Mouse (Mus musculus): ENCODE data around the gene Slc2a3.
"Not testable (repeated sequence)": the region's sequence is repeated elsewhere in the genome, so short reads cannot be mapped to it uniquely, and the experiment has no call there.

Slc2a3 gene

GRCm38 (mm10) chr6:122708826-122709225 is 92.6 kb downstream of the Slc2a3 start:
- no peak for DNase-seq (ENCODE audit: low spot score in 2 of 2)

GRCm38 (mm10) chr6:122707036-122707800 is 94.2 kb downstream of the Slc2a3 start, which contains the start of gene Nanog:
Gene Nanog (plus strand): TSS chr6:122707489.
- no peak for DNase-seq (ENCODE audit: low spot score in 2 of 2)

GRCm38 (mm10) chr6:122706337-122706840 is 95.1 kb downstream of the Slc2a3 start:
- DNase-seq (ENCODE audit: low spot score in 2 of 2): no peak

GRCm38 (mm10) chr6:122703706-122704105 is 97.7 kb downstream of the Slc2a3 start:
- no peak for DNase-seq (ENCODE audit: low spot score in 2 of 2)

DNA sequence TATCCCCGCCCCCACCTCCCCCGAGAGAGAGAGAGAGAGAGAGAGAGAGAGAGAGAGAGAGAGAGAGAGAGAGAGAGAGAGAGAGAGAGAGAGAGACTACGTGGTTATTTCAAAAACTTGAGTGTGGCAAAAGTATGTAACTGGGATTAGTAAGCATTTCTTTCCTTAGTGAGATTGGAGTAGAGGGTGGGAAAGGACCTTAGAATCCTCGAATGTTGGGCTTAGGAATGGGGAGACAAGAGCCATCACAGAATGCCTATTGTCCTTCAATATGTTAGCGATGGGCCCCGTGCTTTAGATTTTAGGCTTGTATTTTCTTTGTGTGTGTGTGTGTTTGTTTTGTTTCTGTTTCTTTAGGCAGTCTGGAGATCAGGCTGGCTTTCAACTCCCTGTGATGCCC is 98.2 kb downstream of the Slc2a3 start:
- no peak for DNase-seq (ENCODE audit: low spot score in 2 of 2)

GRCm38 (mm10) chr6:122702480-122703124 is 98.8 kb downstream of the Slc2a3 start:
- no peak for DNase-seq (ENCODE audit: low spot score in 2 of 2)

DNA sequence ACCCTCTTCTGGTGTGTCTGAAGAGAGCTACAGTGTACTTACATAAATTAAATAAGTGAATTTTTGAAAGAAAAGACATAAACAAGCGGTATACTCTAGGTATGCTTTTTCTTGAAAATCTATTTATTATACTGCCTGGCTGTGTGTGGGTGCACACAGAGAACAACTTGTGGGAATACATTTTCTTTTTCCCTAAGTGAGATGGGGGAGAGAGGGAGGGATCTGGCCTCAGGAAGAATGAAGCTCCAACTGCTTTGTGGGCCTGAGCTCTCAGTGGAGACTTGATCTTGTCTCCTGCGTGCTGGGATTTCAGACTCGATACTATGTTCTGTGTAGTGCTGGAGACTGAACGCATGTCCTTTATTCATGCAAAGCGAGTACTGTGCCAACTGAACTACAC is 99.6 kb downstream of the Slc2a3 start:
- DNase-seq (ENCODE audit: low spot score in 2 of 2): no peak

- not testable (repeated sequence) for DNase-seq (ENCODE audit: low spot score in 2 of 2)
Measured at GRCm38 (mm10) chr6:122699628-122700027, 101.8 kb downstream of the Slc2a3 start.

- no peak for DNase-seq (ENCODE audit: low spot score in 2 of 2)
Measured at GRCm38 (mm10) chr6:122695398-122695797, 106.0 kb downstream of the Slc2a3 start.

DNA sequence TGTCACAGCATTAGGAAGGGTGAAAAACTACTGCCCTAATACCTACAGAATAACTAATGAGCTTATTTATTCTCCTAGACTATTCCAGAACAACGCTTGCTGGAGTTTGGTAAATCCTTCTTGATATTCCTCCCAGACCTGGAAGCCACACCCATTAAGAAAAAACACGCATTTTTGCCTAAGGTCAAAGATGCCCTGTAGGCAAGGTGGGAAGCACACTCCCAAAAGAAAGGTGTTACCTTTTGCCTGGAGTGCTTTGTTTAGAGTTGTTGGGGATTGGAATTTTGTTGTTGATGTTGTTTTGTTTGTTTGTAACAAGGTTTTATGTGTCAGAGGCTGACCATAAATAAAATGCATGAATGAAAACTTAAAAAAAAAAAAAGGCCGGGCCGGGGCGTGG is 111.4 kb downstream of the Slc2a3 start:
- no peak for DNase-seq (ENCODE audit: low spot score in 2 of 2)

DNA sequence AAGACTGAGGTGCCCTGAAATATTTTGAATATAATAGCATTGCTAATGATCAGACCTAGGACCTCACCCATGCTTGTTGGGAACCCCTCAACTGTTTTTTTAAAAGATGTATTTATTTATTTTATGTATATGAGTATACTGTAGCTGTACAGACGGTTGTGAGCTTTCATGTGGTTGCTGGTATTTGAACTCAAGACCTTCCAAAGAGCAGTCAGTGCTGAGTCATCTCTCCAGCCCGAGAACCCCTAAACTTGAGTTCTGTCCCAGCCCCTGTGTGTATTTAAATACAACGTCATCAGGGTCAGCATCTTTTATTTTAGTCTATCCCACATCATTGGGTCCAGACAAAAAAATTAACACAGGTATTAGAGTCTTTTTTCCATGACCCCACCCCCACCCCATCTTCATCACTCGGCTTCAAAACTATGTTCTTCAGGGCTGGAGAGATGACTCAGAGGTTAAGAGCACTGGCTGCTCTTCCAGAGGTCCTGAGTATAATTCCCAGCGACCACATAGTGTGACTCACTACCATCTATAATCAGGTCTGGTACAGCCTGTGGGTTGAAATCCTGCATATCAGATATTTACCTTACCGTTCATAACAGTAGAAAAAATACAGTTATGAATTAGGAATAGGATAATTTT is 111.9 kb downstream of the Slc2a3 start:
- no peak for DNase-seq (ENCODE audit: low spot score in 2 of 2)

DNA sequence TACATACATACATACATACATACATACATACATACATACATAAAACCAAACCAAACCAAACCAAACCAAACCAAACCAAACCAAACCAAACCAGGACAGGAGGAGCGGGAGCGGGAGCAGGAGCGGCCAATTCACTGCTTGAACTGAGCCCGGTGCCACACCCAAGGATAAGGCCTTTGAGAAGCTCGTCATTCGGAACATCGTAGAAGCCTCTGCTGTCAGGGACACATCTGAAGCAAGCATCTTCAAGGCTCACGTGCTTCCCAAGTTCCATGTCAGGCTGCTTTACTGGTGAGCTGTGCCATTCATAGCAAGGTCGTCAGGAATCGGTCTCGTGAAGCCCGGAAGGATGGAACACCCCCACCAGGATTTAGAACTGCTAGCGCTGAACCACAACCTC is 114.7 kb downstream of the Slc2a3 start:
- no peak for DNase-seq (ENCODE audit: low spot score in 2 of 2)

DNA sequence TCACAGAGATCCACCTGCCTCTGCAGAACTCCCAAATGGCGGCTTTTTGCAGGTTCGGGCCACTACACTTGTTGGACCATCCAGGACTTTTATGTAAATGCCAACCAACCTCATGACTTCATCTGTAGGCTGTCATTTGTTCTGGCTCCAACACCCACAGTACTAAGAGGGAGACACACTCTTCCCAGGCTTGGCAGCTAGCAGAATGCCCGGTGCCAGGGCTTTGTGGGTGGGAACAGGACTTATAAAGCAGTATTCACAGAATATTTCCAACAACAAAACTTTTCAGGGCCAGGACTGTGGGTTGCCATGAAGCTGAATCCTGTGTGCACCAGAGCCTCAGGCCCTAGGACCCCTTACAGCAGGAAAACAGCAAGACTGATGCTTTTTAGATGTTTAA is 118.8 kb downstream of the Slc2a3 start:
- no peak for DNase-seq (ENCODE audit: low spot score in 2 of 2)

Measured in spleen, postnatal 4 days (tissue).